Mouse (Mus musculus) kidney, postnatal 0 days (tissue): ENCODE measurements at regions not wholly inside any gene's neighbourhood (a gene's known extent, or its start where the extent isn't known, plus 50 kb on each side); places are given as distances from the start of the nearest gene placed in this dataset. TPM values are rescaled to one million over a fixed set of nuclear protein-coding genes. Genes with fewer than 3 reads are reported as not detected.

Source experiments
- ATAC-seq: fragments of 200-750 bp; cut with Nextera tagmentation; replicated peaks from 2 replicates; pipeline ENCODE4 v1.8.0; 2017; ENCODE audit warnings: low read depth, moderate number of reproducible peaks, moderate TSS enrichment, moderate library complexity; ENCODE audit not compliant: low FRiP score
- DNase-seq: peaks from one replicate; pipeline ENCODE4 v3.0.0-alpha.2; 2016; ENCODE audit warnings: low spot score
- H3K27ac ChIP-seq: fragments of 300-500 bp; sonication (generic); 2 replicates; pipeline ENCODE4 v1.5.1; 2014; ENCODE audit warnings: mild to moderate bottlenecking
- H3K27me3 ChIP-seq: fragments of 300-500 bp; sonication (generic); 2 replicates; pipeline ENCODE4 v1.6.1; 2014; ENCODE audit warnings: low read length, mixed read lengths; ENCODE audit not compliant: insufficient read depth
- H3K36me3 ChIP-seq: fragments of 300-500 bp; sonication (generic); 2 replicates; pipeline ENCODE4 v1.6.1; 2014; ENCODE audit warnings: low read length, mixed read lengths; ENCODE audit not compliant: insufficient read depth
- H3K4me1 ChIP-seq: fragments of 300-500 bp; sonication (generic); replicated peaks from 2 replicates; pipeline ENCODE4 v1.6.1; 2014; ENCODE audit warnings: antibody characterized with exemption, low read length, mixed read lengths; ENCODE audit not compliant: insufficient read depth
- H3K4me2 ChIP-seq: fragments of 300-500 bp; sonication (generic); 2 replicates; pipeline ENCODE4 v1.6.1; 2014; ENCODE audit warnings: mild to moderate bottlenecking, low read length, moderate library complexity, mixed read lengths
- H3K4me3 ChIP-seq: fragments of 300-500 bp; sonication (generic); replicated peaks from 2 replicates; pipeline ENCODE4 v1.5.1; 2014; ENCODE audit warnings: low read depth, low read length
- H3K9ac ChIP-seq: fragments of 300-500 bp; sonication (generic); 2 replicates; pipeline ENCODE4 v1.6.1; 2014; ENCODE audit warnings: low read depth, low read length
- H3K9me3 ChIP-seq: fragments of 300-500 bp; sonication (generic); replicated peaks from 2 replicates; pipeline ENCODE4 v1.6.1; 2016; ENCODE audit warnings: low read length, inconsistent platforms, mixed read lengths
- CTCF ChIP-seq: IDR thresholded peaks from 2 replicates; pipeline ENCODE4 v1.5.1; 2016; ENCODE audit warnings: antibody characterized with exemption, low read depth, mild to moderate bottlenecking, moderate library complexity
- WGBS: fragments of 180-500 bp; shearing (Covaris S2); extraction: QIAGEN DNeasy Blood & Tissue Kit; methylation state at CpG from one replicate; pipeline ENCODE4 v1.1.7; 2014; 5-methylcytosine and 5-hydroxymethylcytosine counted together
- microRNA-seq: library from miRNA; unstranded; fragments of <30 nt; microRNA quantifications from one replicate; pipeline ENCODE4, GENCODE M21; 2016

DNA sequence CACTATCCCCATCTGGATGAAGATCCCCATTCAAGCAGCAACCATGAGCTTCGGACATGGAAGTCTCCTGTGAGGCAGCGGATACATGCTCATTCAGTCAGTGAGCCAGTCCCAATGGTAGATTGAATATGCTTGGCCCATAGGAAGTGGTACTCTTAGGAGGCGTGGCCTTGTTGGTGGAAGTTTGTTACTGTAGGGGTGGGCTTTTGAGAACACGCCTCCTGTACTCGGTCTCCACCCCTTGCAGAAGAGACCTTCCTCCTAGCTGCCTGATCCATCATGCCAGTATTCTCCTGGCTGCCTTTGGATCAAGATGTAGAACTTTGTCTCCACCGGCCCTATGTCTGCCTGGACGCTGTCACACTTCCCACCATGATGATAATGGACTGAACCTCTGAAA is 55.3 kb upstream of the Pmfbp1 start:
- Histone ChIP-seq H3K36me3 (no peaks in the 10 kb centered on the region), H3K9me3 (no peaks in the 10 kb centered on the region), H3K4me3 (no peak overlapping the region), H3K27me3 (no peaks in the 10 kb centered on the region), H3K4me2 (no peak overlapping the region), H3K27ac (no peak overlapping the region), H3K9ac (no peak overlapping the region), H3K4me1 (no peaks in the 10 kb centered on the region)
- 92% methylated on average over 7 of the region's 7 CpGs for WGBS
- ATAC-seq (no peak), DNase-seq (no peak)
- no peak for TF ChIP-seq CTCF

Small RNA genes lying in the stretch of these regions (microRNA-seq; reads per million reads assigned to microRNA genes)
- not detected for gene Gm23163
